Mouse (Mus musculus) cerebellum, adult 9-11 months (tissue): ENCODE measurements around the gene Aldh16a1.
"Not testable (repeated sequence)": the region's sequence is repeated elsewhere in the genome, so short reads cannot be mapped to it uniquely, and the experiment has no call there.

Experiments
- DNase-seq: peaks from one replicate; pipeline ENCODE4 v3.0.0; 2022

Gene Aldh16a1

DNA sequence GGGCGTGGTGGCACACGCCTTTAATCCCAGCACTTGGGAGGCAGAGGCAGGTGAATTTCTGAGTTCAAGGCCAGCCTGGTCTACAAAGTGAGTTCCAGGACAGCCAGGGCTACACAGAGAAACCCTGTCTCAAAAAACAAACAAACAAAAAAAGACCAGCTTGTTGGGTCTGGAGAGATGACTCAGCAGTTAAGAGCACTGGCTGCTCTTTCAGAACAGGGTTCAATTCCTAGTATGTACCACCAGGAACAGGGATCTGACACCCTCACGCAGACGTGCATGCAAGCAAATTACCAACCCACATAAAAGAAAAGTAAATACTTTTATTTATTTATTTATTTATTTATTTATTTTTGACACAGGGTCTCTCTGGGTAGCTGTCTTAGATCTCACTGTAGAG is 44.3 kb downstream of the Aldh16a1 start:
- not testable (repeated sequence) for DNase-seq

DNA sequence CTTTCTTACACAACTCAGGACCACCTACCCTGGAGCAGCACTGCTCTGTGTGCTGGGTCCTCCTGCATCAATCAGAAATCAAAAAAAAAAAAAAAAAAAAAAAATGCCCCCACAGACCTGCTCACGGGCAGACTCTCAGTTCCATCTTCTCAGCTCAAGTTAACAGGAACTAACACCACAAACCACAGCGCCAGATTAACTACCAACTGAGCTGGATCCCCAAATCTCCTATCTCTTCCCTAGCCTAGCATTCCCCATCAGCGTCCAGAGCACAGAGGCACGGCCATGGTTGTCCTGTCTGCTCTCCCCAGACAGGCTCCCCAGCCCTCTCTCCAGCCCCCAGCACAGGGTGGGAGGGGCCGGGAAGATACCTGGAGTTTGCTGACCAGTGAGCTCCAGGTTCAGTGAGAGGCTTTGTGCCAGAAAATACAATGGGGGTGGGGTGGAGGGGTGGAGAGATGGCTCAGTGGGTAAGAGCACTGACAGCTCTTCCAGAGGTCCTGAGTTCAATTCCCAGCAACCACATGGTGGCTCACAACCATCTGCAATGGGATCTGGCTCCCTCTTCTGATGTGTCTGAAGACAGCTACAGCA is 47.2 kb downstream of the Aldh16a1 start:
- DNase-seq: no peak

DNA sequence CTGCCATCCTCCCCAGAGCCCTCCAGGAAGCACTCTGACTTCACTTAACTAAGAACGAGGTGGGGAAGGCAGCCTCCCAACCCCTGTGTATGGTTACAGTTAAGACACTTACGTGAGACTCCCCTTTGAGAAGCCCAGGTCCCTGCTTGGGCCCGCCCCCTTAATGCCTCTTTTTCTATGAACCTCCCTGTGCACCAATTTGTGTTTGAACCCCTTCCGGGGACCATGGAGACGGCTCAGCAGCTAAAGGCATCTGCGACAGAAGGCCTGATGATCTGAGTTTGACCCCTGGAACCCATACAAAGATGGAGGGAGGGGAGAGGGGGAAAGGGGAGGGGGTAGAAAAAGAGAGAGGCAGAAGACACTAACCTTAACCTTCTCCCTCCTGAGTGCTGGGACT is 47.9 kb downstream of the Aldh16a1 start:
- no peak for DNase-seq

DNA sequence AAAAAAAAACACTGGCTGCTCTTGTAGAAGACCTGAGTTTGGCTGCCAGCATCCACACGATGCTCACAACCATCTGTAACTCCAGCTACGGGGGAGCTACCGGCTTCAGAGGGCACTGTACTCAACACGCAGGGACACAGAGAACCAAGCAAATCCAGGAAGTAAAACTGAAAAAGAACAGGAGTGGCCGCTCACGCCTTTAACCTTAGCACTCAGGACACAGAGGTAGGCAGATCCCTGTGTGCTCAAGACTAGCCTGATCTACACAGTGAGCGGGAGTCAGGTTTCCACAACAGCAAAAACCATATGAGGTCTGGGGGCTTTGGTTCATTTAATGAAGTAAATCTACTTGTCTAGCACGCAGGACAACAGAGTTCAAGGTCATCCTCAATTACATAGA is 48.9 kb downstream of the Aldh16a1 start:
- DNase-seq: no peak

DNA sequence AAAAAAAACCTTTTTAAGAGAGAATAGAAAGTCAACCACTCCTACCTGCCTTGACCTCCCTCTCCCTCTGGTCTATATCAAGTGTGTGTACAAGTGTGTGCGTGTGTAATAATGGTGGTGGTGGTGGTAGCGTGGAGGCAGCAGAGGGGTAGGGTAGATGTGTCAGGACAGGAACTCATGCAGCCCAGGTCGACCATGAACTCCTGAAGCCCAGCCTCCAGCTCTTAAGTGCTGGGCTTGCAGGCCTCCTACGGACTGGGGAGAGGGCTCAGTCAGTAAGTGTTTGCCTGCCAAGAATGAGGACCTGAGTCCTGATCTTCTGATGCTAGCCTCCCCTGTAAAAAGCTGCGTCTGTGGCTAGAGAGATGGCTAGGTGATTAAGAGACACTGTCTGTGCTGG is 49.4 kb downstream of the Aldh16a1 start:
- no peak for DNase-seq

DNA sequence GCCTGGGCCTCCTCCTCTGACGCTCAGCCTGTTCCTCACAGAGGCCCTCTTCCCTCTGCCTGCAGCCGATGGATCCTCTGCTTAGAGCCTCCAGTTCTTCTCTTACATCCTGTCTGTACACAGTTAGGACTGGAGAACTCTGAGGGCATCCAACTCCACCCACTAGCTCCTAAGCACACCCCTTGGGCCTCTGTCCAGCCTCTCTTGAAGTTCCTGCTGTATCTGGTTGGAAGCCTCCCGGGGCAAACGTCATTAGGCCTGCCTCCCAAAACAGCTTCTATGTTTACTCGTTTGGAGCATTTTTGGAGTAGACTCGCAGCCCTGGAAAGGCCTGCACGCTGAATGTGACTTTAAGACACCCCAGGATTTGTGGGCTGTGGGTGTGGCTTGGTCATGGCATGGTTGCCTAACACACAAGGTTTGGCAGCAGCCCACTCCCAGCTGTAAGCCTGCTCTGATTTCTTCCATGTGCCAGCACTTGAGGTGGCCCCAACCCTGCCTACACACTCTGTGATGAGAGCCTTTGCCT is 50.7 kb downstream of the Aldh16a1 start, which contains the start of gene Fcgrt:
Gene Fcgrt, minus strand, starts transcription at position 200 of the 529 bp plus-strand sequence.
- DNase-seq: peak; percentile 53

DNA sequence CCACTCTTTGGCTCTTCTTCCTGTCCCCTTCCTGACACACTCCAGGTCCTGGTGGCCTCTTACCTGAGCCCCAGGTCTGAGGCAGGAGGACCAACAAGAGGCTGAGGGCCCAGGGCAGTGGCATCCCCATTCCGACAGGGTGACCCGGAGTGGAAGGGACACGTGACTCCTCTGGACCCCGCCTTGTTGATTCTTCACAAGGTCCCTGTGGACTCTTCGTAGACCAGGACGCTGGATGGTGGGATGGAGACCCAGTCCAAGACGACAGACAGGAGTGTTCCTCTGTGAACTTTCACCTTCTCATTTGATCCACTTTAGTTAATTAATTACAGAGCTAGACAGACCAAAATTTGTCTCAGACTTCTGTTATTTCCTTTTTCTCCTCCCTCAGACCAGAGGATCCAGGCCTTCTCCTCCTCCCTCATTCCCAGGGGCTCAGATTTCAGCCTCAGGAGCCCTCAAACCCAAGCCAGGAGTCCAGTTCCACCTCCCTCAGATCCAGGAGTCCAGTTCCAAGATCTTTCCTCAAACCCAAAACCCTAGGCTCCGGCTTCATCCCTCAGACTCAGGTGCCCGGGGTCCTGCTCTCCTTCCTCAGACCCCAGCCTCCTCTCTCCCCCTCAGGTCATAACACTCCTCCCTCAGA is 51.3 kb downstream of the Aldh16a1 start:
- DNase-seq: no peak

DNA sequence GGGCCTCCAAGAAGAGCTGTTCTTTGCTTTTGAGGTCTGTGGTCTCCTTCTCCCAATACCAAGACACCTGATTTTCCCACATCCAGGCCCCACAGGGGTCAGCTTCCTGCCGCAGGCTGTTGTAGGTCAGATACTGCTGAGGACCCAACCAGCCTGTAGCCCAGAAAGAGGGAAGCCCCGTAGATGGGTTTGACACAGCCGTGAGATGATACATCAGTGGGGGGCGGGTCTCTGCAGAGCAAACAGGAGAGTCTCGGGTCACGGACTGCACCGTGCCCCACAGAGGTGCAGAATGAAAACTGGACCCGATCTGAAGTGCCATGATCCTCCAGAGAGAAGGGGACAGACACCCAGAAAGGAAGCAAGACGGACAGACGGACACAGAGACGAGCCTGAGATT is 51.9 kb downstream of the Aldh16a1 start:
- DNase-seq: no peak

DNA sequence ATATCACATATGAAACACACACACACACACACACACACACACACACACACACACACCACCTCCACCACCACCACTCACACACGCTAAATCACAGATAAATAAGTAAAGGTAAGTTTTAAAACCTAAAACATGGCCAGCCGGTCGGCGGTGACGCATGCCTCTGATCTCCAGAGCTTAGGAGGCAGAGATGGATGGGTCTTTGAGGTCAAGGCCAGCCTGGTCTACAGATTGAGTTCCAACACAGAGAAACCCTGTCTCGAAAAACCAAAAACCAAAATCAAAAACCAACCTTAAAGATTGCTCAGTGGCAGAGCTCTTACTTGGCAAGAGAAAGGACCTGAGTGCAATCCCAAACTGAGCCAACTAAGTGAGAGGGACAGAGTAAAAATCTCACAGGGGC is 54.3 kb downstream of the Aldh16a1 start:
- no peak for DNase-seq

DNA sequence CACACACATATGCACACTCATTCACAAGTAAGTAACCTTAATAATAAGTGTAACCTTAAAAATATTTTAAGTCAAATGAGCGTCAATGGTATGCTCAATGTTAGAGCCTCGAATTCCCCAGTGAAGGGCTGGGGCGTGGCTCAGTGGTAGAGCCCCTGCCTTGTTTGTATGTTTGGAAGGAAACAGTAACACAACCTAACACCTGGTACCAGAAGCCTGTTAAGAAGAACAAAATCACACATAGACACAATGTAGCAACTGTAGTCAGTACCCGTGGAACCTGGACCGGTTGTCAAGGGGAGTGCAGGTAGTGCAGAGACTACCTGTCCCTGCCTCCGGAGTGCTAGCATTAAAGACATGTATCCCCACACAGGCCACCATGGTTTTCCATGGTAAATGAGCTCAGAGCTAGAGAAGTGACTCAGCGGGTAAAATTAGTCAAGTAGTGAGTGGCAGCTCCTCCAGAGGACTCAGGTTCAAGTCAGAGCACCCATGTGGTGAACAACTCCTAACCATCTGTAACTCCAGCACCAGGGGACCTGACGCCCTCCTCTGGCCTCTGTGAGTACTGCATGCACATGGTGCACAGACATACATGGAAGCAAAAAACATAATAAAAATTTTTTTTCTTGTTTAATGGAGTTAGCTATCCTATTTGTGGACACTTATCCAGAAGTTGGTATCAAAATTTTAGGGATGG is 55.7 kb downstream of the Aldh16a1 start:
- DNase-seq: no peak

DNA sequence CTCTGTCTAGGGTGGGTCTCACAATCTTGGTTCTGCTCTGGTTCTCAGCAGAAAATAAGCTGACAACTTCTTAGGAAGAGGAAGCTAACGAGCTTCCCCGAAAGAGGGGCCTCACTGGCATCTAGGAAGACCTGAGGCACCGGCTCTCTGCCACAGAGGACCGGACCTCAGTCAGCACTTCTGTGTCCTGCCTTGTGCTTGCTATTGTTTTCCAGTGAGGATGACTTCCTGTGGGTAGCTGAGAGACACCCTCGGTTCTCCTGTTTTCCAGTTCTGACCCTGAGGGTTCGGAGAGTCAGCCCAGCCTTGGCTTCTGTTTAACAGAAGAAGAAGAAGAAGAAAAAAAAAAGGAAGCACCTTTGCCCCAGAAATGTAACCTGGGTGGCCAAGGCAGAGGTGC is 56.9 kb downstream of the Aldh16a1 start:
- DNase-seq: no peak

DNA sequence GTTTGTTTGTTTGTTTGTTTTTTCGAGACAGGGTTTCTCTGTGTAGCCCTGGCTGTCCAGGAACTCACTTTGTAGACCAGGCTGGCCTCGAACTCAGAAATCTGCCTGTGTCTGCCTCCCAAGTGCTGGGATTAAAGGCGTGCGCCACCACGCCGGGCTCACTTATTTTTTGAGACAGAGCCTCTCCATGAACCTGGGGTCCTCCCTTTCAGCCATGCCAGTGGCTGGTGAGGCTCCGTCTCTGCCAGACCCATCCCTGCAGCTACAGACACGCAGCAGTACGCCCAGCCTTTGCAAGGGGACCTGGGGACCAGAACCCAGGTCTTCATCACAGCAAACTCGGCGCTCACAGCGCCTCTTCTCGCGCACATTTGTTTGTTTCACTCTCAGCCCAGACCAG is 58.4 kb downstream of the Aldh16a1 start:
- DNase-seq: not testable (repeated sequence)

DNA sequence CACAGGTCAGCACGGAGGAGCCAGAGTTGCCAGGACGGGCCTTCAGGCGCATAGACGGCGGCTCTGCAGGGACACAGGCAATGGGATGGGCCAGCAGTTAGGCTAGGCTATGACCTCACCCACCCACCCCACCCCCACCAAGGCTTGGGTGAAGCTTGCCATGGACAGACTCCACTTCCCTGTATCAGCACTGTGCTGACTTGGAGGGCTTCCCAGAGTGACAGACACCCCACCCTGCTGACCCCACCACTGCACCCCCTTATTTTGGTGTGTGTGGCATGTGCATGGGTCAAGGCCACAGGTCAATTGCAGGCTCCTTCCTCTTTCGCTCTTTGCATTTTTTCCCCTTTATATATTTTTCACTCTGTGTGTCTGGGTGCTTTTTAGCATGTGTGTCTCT is 59.0 kb downstream of the Aldh16a1 start:
- no peak for DNase-seq

DNA sequence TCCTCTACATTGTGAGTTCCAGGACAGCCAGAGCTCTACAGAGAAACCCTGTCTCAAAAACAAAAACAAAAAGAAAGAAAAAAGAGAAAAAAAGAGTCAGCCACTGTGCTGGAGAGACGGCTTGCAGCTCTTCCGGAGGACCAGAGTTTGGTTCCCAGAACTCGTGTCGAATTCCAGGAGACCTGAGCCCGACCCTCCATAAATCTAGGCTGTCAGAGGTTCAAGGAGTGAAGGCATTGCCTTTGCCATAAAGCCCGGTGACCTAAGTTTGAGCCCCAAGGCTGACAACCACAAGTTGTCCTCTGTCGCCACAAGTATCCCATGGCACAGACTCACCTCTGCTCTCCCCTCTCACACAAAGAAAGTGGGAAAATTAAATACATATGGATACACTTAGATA is 60.3 kb downstream of the Aldh16a1 start:
- DNase-seq: no peak

DNA sequence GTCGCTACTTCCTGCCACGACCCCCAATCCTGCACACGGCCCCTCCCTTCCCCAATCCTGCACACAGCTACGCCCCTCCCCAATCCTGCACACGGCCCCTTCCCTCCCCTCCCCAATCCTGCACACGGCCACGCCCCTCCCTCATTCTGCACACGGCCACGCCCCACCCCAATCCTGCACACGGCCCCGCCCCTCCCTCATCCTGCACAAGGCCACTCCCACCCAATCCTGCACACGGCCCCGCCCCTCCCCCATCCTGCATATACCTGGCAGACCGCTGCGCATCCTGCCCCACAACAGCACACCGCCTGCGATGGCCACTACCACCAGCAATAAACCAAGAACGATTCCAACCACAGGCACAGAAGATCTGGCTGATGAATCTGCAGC is 60.9 kb downstream of the Aldh16a1 start:
- DNase-seq: no peak

DNA sequence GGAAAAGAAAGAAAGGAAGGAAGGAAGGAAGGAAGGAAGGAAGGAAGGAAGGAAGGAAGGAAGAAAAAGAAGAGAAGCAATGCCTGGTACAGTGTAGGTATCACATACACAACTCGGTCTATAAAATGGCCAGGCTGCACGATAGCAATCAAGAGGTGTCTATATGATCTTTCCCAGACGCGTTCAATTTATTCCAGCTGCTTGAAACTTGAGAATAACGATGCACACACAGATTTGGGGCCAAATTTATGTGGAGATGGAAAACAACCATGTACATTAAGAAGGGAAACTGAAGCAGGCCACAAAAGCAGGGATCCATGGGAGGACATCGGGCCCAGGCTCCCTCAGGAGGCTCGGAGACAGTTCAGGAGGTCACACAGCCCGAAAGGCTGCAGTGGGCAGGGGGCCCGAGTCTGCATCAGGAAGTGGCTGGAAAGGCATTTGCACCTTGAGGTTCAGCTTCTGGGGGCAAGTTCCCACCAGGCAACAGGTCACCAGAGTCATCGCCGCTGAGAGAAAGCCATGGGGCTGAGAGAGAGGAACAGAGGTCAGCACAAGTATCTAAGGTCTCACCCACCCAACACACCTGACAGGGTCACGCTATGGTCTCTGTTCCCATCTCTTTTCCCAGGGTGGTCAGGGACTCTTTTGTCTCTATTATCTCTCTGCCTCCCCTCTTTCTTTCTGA is 61.4 kb downstream of the Aldh16a1 start:
- DNase-seq: no peak

DNA sequence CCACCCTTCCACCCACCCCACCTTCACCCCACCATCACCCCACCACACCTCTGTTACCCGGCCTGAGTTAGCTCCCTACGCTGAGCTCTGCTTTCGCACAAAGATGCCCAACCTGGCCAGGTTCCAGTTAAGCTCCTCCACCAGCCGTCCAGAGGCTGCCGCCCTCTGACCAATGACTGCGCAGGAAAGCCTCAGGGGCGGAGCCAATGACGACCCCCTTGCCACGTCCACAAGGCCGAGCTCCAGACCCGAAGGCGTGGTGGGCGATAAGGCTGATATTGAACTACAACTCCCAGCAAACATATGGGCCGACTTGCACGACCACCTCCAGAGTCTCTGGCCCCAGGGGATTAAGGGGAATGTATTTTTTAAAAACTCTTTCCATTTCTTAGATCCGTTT is 62.3 kb downstream of the Aldh16a1 start, which contains the start of gene Rcn3:
Gene Rcn3, minus strand, starts transcription at position 174 of the 400 bp plus-strand sequence.
- DNase-seq: no peak

DNA sequence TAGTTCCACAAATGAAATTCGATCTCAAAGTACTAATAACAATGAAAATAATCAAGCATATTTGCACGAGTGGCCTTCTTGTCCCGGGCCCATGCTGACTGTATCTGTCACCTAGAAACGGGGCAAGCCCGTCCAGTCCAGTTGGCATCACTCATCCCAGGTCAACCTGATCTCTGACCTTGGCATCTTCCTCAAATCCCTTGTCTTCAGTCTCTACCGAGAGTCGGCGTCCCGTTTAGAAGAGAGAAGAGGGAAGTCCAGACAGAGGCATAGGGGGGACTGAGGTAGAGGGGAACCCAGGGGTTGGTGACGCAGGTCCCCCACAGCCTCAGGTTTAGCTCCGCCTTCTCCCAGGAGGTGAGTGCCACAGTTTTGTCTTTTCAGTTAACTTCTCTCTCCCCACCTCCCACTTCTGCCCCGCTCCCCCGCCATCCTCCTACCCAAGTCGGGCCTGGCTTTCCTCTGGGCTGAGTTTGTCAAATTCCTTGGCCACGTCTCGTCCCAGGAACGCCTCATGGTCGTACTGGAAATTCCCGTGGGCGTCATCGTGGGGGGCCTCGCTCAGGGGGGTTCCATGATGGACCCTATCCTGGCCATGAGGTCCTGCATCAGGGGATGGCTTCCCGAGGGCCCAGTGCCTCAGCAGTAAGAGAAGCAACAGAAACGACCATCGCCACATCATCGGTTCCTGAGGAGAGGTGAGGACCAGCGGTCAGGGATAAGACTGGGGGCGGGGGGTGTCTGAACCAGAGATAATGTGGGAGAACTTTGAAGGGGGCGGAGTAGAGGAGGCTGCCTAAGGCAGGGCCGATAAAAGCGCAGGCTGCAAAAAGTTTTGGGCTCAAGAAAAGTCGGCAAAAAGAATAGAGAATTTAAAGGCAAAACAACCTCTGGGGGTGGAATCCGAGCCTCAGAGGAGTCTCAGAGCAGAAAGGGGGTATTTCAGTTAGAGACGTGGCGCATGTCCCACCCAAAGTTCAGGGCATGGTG is 63.1 kb downstream of the Aldh16a1 start:
- no peak for DNase-seq
